Mouse (Mus musculus) urinary bladder, adult 18-20 months (tissue): Measurements from ENCODE around the gene Nat8f3.
"Not testable (repeated sequence)": the region's sequence is repeated elsewhere in the genome, so short reads cannot be mapped to it uniquely, and the experiment has no call there.

ENCODE experiments used
- DNase-seq, 2 experiments: peaks; one replicate each; pipeline ENCODE4 v3.0.0; 2022; ENCODE audit warnings: low spot score in 2 of 2, mixed read lengths in 2 of 2

The Nat8f3 gene

GRCm38 (mm10) chr6:85765532-85765931 lies at the start of gene Nat8f3:
TSS of gene Nat8f3 (minus strand) at chr6:85765754.
- DNase-seq: peak in 1 of 2 experiments; percentile 1

- no peak for DNase-seq
Measured at GRCm38 (mm10) chr6:85813339-85813738, 47.8 kb upstream of the Nat8f3 start.

DNA sequence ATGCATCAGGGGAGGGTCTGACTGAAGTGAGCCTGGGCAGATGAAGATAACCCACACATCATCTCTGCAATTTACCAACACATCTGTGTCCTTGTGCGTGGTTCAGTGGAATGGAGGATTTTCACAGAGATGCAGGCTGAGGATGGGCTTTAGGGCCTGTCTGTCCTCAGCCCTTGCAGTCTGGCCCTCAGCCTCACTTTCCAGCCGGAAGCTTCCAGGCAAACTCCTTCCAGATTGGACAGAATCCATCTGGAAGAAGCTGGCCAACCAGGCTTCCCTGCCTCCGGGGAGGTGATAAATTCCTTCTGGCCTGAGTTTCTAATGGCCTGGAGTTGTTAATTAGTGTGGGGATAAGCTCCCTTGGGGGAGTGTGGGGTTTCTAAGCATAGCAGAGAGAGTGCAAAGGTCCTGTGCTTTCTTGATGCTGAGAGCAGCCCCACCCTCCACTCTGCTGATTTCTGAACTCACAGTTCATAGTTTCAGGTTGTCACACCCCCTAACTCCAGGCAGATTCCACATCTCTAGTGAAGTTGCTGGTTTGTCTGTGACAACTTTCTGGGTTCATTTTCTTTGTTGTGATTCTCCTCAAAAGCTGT lies 45.5 kb upstream of the Nat8f3 start:
- DNase-seq: not testable (repeated sequence)

DNA sequence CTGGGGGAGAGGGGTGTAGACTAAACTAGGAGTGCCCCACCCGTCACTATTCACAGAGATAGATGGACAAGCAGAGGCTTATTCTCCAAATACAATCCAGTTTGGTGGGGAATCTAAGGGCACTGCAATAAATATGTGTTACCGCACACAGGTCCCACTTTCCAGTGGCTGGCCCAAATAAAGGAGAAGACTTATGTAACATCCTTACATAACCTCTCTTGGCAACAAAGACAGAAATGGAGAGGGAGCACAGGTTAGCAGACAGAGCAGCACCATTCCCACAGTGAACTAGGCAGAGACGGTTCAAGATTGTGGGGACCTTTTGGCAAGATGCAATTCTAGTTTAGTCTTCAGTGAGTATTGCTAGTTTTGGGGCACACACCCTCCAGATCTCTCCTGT lies 45.0 kb upstream of the Nat8f3 start:
- not testable (repeated sequence) for DNase-seq

GRCm38 (mm10) chr6:85809784-85810183 lies 44.2 kb upstream of the Nat8f3 start:
- DNase-seq: not testable (repeated sequence)

DNA sequence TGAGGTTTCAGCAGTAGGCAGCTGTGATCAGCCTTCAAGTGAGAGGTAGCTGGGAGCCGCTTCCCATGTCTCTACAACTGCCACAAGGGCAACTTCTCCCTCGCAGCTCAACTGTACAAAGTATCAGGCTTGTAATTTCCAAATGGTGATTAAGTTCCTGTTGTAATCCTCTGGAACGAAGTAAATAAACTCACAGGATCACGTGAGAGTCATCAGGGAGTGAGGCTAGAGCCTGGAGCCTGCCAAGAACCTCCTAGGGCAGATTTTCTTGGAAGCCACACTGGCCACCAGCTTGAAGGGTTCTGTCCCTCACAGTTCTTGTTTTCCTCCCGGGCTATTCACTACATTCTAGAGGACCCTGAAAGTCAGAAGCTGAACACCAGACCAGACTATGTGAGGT lies 37.6 kb upstream of the Nat8f3 start:
- DNase-seq: peak in 1 of 2 experiments; percentile 12

DNA sequence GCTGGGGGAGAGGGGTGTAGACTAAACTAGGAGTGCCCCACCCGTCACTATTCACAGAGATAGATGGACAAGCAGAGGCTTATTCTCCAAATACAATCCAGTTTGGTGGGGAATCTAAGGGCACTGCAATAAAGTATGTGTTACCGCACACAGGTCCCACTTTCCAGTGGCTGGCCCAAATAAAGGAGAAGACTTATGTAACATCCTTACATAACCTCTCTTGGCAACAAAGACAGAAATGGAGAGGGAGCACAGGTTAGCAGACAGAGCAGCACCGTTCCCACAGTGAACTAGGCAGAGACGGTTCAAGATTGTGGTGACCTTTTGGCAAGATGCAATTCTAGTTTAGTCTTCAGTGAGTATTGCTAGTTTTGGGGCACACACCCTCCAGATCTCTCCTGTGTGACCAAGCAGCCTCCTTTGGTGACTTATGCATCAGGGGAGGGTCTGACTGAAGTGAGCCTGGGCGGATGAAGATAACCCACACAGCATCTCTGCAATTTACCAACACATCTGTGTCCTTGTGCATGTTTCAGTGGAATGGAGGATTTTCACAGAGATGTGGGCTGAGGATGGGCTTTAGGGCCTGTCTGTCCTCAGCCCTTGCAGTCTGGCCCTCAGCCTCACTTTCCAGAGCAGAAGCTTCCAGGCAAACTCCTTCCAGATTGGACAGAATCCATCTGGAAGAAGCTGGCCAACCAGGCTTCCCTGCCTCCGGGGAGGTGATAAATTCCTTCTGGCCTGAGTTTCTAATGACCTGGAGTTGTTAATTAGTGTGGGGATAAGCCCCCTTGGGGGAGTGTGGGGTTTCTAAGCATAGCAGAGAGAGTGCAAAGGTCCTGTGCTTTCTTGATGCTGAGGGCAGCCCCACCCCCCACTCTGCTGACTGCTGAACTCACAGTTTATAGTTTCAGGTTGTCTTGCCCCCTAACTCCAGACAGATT lies 2.2 kb downstream of the Nat8f3 start:
- DNase-seq: not testable (repeated sequence)

DNA sequence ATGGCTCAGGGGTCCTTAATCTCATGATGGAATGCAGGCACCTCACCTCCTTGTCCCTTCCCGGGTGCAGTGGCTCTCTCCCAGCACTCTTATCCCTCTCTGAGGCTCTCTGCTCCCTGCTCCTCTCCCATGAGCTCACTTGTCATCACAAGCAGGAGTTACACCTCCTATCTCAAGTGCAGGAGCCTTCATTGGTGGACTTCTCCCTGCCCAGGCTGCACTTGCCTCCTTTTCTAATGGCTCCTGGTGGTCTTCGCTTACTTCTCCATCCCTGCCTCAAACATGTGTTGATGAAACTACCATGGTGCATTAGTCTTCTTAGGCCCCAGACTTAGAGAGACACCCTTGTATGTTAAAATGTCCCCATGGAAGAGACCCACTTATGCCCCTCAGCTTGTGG lies 2.9 kb downstream of the Nat8f3 start:
- not testable (repeated sequence) for DNase-seq

GRCm38 (mm10) chr6:85755705-85756249 lies 9.8 kb downstream of the Nat8f3 start:
- DNase-seq: peak in 1 of 2 experiments; percentile 1

DNA sequence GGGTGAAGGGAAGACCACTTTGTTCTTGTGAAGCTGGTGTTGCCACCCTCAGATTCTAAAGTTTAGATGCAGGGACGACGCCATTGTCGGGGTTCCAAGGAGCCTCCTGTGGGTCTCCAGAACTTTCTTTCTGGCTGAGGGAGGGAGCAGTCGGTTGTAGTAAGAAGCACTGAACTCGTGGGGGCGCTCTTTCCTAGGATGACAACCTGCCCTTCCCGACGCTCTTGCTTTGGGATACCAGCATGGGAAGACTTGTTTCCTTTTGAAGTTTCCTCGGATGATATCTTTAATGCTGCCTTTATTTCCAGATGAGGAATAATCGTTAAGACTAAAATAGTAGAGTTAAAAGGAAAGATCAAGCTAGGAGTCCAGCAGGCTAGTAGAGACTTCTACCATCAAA lies 52.4 kb downstream of the Nat8f3 start, which contains the start of gene Nat8f7:
Gene Nat8f7, minus strand, starts transcription at position 101 of the 400 bp plus-strand sequence.
- not testable (repeated sequence) for DNase-seq

- DNase-seq: not testable (repeated sequence)
Measured at GRCm38 (mm10) chr6:85709607-85710006, 55.9 kb downstream of the Nat8f3 start.

GRCm38 (mm10) chr6:85709206-85709605 lies 56.3 kb downstream of the Nat8f3 start:
- not testable (repeated sequence) for DNase-seq

DNA sequence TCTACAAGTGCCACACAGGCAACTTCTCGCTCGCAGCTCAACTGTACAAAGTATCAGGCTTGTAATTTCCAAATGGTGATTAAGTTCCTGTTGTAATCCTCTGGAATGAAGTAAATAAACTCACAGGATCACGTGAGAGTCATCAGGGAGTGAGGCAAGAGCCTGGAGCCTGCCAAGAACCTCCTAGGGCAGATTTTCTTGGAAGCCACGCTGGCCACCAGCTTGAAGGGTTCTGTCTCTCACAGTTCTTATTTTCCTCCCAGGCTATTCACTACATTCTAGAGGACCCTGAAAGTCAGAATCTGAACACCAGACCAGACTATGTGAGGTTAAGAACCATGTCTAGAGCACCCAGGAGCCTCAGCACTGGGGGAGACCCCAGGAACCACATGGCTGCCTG lies 63.6 kb downstream of the Nat8f3 start:
- DNase-seq: peak; percentile 2 to 64
